Mouse (Mus musculus) limb, embryonic 10.5 days (tissue): Measurements from ENCODE around the gene Itgae. TPM values are rescaled to one million over a fixed set of nuclear protein-coding genes. Genes with fewer than 3 reads are reported as not detected.

Experiments used
- DNase-seq: peaks from one replicate; pipeline ENCODE4 v3.0.0-alpha.2; 2017; ENCODE audit warnings: low spot score
- H3K27ac ChIP-seq: fragments of 300-500 bp; sonication (generic); 2 replicates; pipeline ENCODE4 v1.5.1; 2016; ENCODE audit warnings: mild to moderate bottlenecking
- H3K27me3 ChIP-seq: fragments of 300-500 bp; sonication (generic); 2 replicates; pipeline ENCODE4 v1.6.1; 2016; ENCODE audit warnings: low read depth, mild to moderate bottlenecking; ENCODE audit not compliant: poor library complexity, severe bottlenecking
- H3K36me3 ChIP-seq: fragments of 300-500 bp; sonication (generic); 2 replicates; pipeline ENCODE4 v1.6.1; 2016; ENCODE audit warnings: mild to moderate bottlenecking, moderate library complexity
- H3K4me1 ChIP-seq: fragments of 300-500 bp; sonication (generic); 2 replicates; pipeline ENCODE4 v1.6.1; 2016
- H3K4me3 ChIP-seq: fragments of 300-500 bp; sonication (generic); 2 replicates; pipeline ENCODE4 v1.5.1; 2016; ENCODE audit warnings: mild to moderate bottlenecking, moderate library complexity
- H3K9me3 ChIP-seq: fragments of 300-500 bp; sonication (generic); replicated peaks from 2 replicates; pipeline ENCODE4 v1.6.1; 2016; ENCODE audit warnings: mild to moderate bottlenecking
- WGBS: fragments of 180-500 bp; shearing (Covaris S2); methylation state at CpG from one replicate; pipeline ENCODE4 v1.1.7; 2016; 5-methylcytosine and 5-hydroxymethylcytosine counted together
- polyA plus RNA-seq: library from polyadenylated mRNA; unstranded; fragments of >200 nt; fragmentation: Nextera tagmentation; extraction: Ambion mirVana; gene quantifications from 2 replicates; pipeline ENCODE4 v1.2.1, GENCODE M21; 2016

The Itgae gene
- polyA plus RNA-seq, 1 experiment from 2014 or later: 0.58 TPM

DNA sequence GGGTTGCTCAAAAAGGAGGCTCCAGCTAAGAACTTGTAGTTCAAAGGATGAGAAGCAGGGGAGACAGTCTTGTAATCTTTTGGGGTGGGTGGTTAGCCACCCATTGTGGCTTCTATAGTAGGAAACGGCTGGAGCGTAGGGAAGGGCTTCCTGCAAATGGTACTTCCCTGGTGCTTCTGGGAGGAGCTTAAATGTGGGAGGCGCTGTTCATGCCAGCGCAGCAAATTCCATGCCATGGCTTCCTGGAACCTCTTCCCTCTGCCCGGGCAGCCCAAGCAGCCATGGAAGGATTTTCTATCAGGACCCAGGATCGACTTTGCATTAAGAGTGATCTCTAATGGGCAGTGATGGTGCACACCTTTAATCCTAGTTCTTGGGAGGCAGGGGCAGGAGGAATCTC is 78.2 kb downstream of the Itgae start:
- no peaks in the 10 kb centered on the region for H3K4me1 ChIP-seq
- no peaks in the 10 kb centered on the region for H3K27me3 ChIP-seq
- no peak for DNase-seq
- no peak overlapping the region for H3K4me3 ChIP-seq
- H3K36me3 ChIP-seq: peaks cover 35% of the 10 kb centered on the region
- H3K9me3 ChIP-seq: no peaks in the 10 kb centered on the region
- no peak overlapping the region for H3K27ac ChIP-seq
- WGBS: 83% methylated on average over 6 of the region's 6 CpGs

GRCm38 (mm10) chr11:73169231-73169630 is 78.8 kb downstream of the Itgae start:
- Histone ChIP-seq H3K27me3 (no peaks in the 10 kb centered on the region), H3K4me3 (no peak overlapping the region), H3K27ac (no peak overlapping the region), H3K4me1 (no peaks in the 10 kb centered on the region), H3K9me3 (no peaks in the 10 kb centered on the region), H3K36me3 (peaks cover 42% of the 10 kb centered on the region)
- peak; percentile 59 for DNase-seq
- WGBS: 57% methylated on average over 4 of the region's 4 CpGs

- Histone ChIP-seq H3K27ac (no peak overlapping the region), H3K27me3 (no peaks in the 10 kb centered on the region), H3K4me3 (no peak overlapping the region), H3K4me1 (peaks cover 12% of the 10 kb centered on the region), H3K36me3 (peaks cover 51% of the 10 kb centered on the region), H3K9me3 (no peaks in the 10 kb centered on the region)
- DNase-seq: no peak
- WGBS: 70% methylated on average over 5 of the region's 5 CpGs
Observed at GRCm38 (mm10) chr11:73172186-73172585, 81.8 kb downstream of the Itgae start.

- H3K27me3 ChIP-seq: no peaks in the 10 kb centered on the region
- no peak for DNase-seq
- 48% methylated on average over 8 of the region's 8 CpGs for WGBS
- peaks cover 50% of the 10 kb centered on the region for H3K36me3 ChIP-seq
- H3K27ac ChIP-seq: peak overlapping the region; percentile 94; the same call in 1 of the 2 replicates
- H3K9me3 ChIP-seq: no peaks in the 10 kb centered on the region
- peak overlapping the region; percentile 95 for H3K4me3 ChIP-seq
- peaks cover 26% of the 10 kb centered on the region for H3K4me1 ChIP-seq
Observed at GRCm38 (mm10) chr11:73175612-73176011, 85.2 kb downstream of the Itgae start.

GRCm38 (mm10) chr11:73176186-73176585 is 85.8 kb downstream of the Itgae start:
- Histone ChIP-seq H3K27ac (peak overlapping the region; percentile 94), H3K36me3 (peaks cover 48% of the 10 kb centered on the region), H3K9me3 (no peaks in the 10 kb centered on the region), H3K4me1 (peaks cover 26% of the 10 kb centered on the region), H3K4me3 (peak overlapping the region; percentile 95), H3K27me3 (no peaks in the 10 kb centered on the region)
- WGBS: 2% methylated on average over 15 of the region's 15 CpGs
- DNase-seq: no peak

DNA sequence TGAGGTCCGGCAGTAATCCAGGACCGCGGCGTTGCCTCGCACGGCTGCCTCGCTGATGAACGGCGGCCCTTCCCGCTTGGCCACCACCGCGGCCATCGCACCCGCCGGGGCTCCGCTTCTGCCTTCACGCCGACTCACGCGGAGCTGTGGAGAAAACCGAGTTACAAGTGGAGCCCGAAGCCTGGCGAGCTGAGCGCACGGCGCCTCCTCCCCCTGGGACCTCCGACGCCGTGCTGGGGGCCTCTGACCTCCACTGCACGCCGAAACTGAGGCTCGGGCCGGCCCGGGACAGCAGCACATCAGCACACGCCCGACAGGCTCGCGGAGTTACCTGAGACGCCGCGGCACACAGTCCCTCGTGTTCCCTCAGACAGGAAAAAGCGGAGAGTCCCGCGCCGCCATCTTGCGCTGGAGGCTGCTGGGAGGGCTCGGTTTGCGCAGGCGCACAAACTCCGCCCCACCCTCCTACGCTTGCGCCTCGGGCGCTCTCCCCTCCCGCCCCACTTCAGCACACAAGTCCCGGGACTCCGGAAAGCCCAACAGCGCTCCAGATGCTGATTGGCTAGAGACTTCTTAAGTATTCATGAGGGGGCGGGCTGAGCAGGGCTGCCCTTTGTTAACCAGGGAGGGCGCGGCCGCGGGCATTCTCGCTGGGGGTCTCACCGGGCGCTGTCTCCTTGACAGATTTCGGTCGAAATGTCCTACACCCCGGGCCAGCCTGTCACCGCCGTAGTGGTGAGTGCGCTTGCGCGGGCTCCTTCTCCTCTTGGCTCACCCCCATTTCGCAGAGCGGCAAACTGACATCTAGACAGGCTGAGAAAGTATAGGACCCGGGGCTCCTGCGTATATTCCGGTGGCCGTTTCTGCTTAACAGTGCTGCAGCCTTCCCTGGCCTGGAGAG is 86.5 kb downstream of the Itgae start, which contains the start of the genes Emc6 and Tax1bp3:
Gene Emc6 (minus strand): TSS at position 430 of the 901 bp plus-strand sequence.
Gene Tax1bp3 (plus strand): TSS at position 476 of the 901 bp plus-strand sequence.
- peak within 1 kb of the TSS; percentile 95 for H3K4me3 ChIP-seq
- H3K27me3 ChIP-seq: no peaks in the 10 kb centered on the region
- DNase-seq: peak; percentile 97
- peak within 1 kb of the TSS; percentile 94 for H3K27ac ChIP-seq
- peaks cover 42% of the 10 kb centered on the region for H3K36me3 ChIP-seq
- H3K9me3 ChIP-seq: no peaks in the 10 kb centered on the region
- under 1% methylated on average over 81 of the region's 81 CpGs for WGBS
- peaks cover 26% of the 10 kb centered on the region for H3K4me1 ChIP-seq

- Histone ChIP-seq H3K4me1 (peaks cover 26% of the 10 kb centered on the region), H3K27me3 (no peaks in the 10 kb centered on the region), H3K9me3 (no peaks in the 10 kb centered on the region), H3K4me3 (peak overlapping the region; percentile 95), H3K36me3 (peaks cover 41% of the 10 kb centered on the region), H3K27ac (peak overlapping the region; percentile 94)
- peak; percentile 86 for DNase-seq
- WGBS: 0% methylated on average over 28 of the region's 28 CpGs
Observed at GRCm38 (mm10) chr11:73177509-73177875, 87.1 kb downstream of the Itgae start.

GRCm38 (mm10) chr11:73177895-73178294 is 87.5 kb downstream of the Itgae start:
- Histone ChIP-seq H3K4me3 (peak overlapping the region; percentile 95), H3K27me3 (no peaks in the 10 kb centered on the region), H3K9me3 (no peaks in the 10 kb centered on the region), H3K36me3 (peaks cover 41% of the 10 kb centered on the region), H3K4me1 (peaks cover 26% of the 10 kb centered on the region), H3K27ac (peak overlapping the region; percentile 94)
- no peak for DNase-seq
- 5% methylated on average over 2 of the region's 2 CpGs for WGBS

- no peaks in the 10 kb centered on the region for H3K9me3 ChIP-seq
- no peak for DNase-seq
- H3K27ac ChIP-seq: no peak overlapping the region
- H3K36me3 ChIP-seq: peaks cover 84% of the 10 kb centered on the region
- no peaks in the 10 kb centered on the region for H3K27me3 ChIP-seq
- WGBS: 95% methylated on average over 10 of the region's 10 CpGs
- no peaks in the 10 kb centered on the region for H3K4me1 ChIP-seq
- no peak overlapping the region for H3K4me3 ChIP-seq
Observed at GRCm38 (mm10) chr11:73185872-73186615, 95.7 kb downstream of the Itgae start.

GRCm38 (mm10) chr11:73187231-73187630 is 96.8 kb downstream of the Itgae start:
- Histone ChIP-seq H3K27me3 (no peaks in the 10 kb centered on the region), H3K27ac (no peak overlapping the region), H3K9me3 (no peaks in the 10 kb centered on the region), H3K4me3 (no peak overlapping the region), H3K4me1 (no peaks in the 10 kb centered on the region), H3K36me3 (peaks cover 91% of the 10 kb centered on the region)
- no peak for DNase-seq
- 90% methylated on average over 6 of the region's 6 CpGs for WGBS

DNA sequence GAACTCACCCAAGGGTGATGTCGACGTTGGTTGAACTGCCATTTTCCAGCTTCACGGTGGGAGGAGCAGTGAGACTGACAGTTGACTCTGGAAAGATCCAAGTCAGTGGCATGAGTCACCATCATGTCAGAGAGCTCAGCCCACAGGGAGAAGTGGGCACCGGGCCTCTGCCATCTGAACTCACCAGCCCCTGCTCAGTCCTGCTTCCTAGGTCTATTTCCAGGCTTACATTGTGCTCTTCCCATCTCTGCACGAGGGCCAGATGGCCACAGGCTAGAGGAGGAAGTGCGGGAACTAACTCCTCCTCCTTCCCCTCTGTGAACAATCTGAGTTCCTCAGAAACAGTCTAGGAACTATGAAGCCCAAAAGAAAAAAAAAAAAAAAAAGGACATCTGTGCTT is 102.7 kb downstream of the Itgae start:
- 82% methylated on average over 6 of the region's 6 CpGs for WGBS
- no peak for DNase-seq
- Histone ChIP-seq H3K4me3 (no peak overlapping the region), H3K27ac (no peak overlapping the region), H3K36me3 (peaks cover 46% of the 10 kb centered on the region), H3K4me1 (peaks cover 4% of the 10 kb centered on the region; the same call in 1 of the 2 replicates), H3K9me3 (no peaks in the 10 kb centered on the region), H3K27me3 (no peaks in the 10 kb centered on the region)

GRCm38 (mm10) chr11:73194444-73194843 is 104.1 kb downstream of the Itgae start:
- H3K27me3 ChIP-seq: no peaks in the 10 kb centered on the region
- H3K27ac ChIP-seq: no peak overlapping the region
- H3K4me1 ChIP-seq: peaks cover 11% of the 10 kb centered on the region
- H3K4me3 ChIP-seq: no peak overlapping the region
- H3K36me3 ChIP-seq: peaks cover 35% of the 10 kb centered on the region
- WGBS: 80% methylated on average over 2 of the region's 2 CpGs
- DNase-seq: no peak
- no peaks in the 10 kb centered on the region for H3K9me3 ChIP-seq
